Mouse (Mus musculus) cortical plate, adult 2 months (tissue): Measurements from ENCODE around the gene Litaf.

Experiments used
- CTCF ChIP-seq: fragments of 200-500 bp; IDR thresholded peaks from 2 replicates; pipeline ENCODE4 v1.5.1; 2011; ENCODE audit warnings: mild to moderate bottlenecking, control low read depth, low read length; ENCODE audit not compliant: insufficient read depth; ENCODE audit errors: extremely low read depth
- POLR2A ChIP-seq: fragments of 200-500 bp; IDR thresholded peaks from 2 replicates; pipeline ENCODE4 v1.6.1; 2011; ENCODE audit warnings: mild to moderate bottlenecking, low read length, control low read depth; ENCODE audit not compliant: insufficient read depth; ENCODE audit errors: extremely low read depth

DNA sequence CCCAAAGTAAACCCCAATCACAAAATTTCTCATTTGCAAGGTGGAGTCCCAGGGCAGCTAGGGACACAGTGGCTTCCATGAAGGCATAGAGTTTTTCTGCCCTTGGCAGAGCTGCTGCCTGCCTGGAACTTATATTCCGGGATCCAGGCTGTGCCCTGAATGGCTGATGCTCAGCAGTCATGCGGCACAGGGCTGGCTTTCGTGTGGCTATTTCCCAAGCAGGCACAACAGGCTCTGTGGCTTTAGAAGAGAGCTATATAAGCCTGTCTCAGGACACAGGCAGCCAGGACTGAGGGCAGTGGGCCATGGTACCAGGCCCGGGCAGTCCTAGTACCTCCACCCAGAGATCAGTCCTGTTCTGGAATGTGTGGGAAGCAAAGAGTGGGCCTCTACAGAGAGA is 97.7 kb downstream of the Litaf start:
- TF ChIP-seq POLR2A (no peak), CTCF (no peak)
